Mouse (Mus musculus) cerebellum, adult 2 months (tissue): Measurements from ENCODE around the gene Diexf. TPM values are rescaled to one million over a fixed set of nuclear protein-coding genes. Genes with fewer than 3 reads are reported as not detected.

Experiments
- DNase-seq, 2 experiments: peaks; one replicate each; pipeline ENCODE4 v3.0.0; 2021
- H3K27ac ChIP-seq: fragments of 200-500 bp; 2 replicates; pipeline ENCODE4 v1.5.1; 2012; ENCODE audit warnings: low read length, control low read depth, inconsistent platforms; ENCODE audit not compliant: insufficient read depth
- H3K27me3 ChIP-seq: fragments of 200-500 bp; 2 replicates; pipeline ENCODE4 v1.6.1; 2012; ENCODE audit warnings: inconsistent platforms, mild to moderate bottlenecking, low read length, moderate library complexity; ENCODE audit not compliant: control insufficient read depth, insufficient read depth
- H3K4me1 ChIP-seq: fragments of 200-500 bp; 2 replicates; pipeline ENCODE4 v1.6.1; 2011; ENCODE audit warnings: low read length; ENCODE audit not compliant: control insufficient read depth, insufficient read depth
- H3K4me3 ChIP-seq: fragments of 200-500 bp; replicated peaks from 2 replicates; pipeline ENCODE3; 2011; ENCODE audit warnings: mild to moderate bottlenecking, low read depth, low read length, control low read depth; ENCODE audit not compliant: insufficient read depth
- CTCF ChIP-seq: fragments of 200-500 bp; IDR thresholded peaks from 2 replicates; pipeline ENCODE4 v1.5.1; 2011; ENCODE audit warnings: low read depth, mild to moderate bottlenecking, control low read depth, low read length, moderate library complexity, borderline replicate concordance; ENCODE audit not compliant: insufficient read depth
- POLR2A ChIP-seq: fragments of 200-500 bp; IDR thresholded peaks from 2 replicates; pipeline ENCODE4 v1.6.1; 2011; ENCODE audit warnings: low read length, control low read depth, borderline replicate concordance; ENCODE audit not compliant: insufficient read depth
- WGBS: fragments of 180-500 bp; shearing (Covaris S2); methylation state at CpG from one replicate; pipeline ENCODE4 v1.1.7; 2018; 5-methylcytosine and 5-hydroxymethylcytosine counted together
- polyA plus RNA-seq: library from polyadenylated mRNA; depleted of rRNA; stranded (reverse); fragments of >200 nt; gene quantifications from 2 replicates; pipeline ENCODE4 v1.2.3, GENCODE M21; 2012

The Diexf gene
- polyA plus RNA-seq, 1 experiment: 17.7 TPM

DNA sequence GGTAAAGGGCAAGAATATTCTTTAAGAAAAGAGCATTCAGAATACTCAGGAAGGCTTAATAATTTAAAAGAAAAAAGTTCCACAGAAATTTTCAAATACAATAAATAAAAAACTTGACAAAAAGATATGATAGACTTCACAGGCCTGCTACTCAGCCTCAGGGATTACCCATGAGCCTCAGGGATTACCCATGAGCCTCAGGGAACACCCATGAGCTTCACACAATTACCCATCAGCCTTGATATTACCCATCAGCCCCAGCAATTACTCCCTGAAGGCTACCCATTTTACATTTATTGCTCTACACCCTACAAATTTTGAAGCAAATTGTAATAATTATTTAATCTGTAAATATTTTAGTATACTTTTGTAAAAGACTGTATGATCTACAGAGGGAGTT lies 2.3 kb upstream of the Diexf start:
- H3K4me3 ChIP-seq: no peak overlapping the region
- no peak overlapping the region for H3K27ac ChIP-seq
- no peak for DNase-seq
- H3K4me1 ChIP-seq: no peaks in the 10 kb centered on the region
- TF ChIP-seq POLR2A (no peak), CTCF (no peak)
- no peaks in the 10 kb centered on the region for H3K27me3 ChIP-seq

DNA sequence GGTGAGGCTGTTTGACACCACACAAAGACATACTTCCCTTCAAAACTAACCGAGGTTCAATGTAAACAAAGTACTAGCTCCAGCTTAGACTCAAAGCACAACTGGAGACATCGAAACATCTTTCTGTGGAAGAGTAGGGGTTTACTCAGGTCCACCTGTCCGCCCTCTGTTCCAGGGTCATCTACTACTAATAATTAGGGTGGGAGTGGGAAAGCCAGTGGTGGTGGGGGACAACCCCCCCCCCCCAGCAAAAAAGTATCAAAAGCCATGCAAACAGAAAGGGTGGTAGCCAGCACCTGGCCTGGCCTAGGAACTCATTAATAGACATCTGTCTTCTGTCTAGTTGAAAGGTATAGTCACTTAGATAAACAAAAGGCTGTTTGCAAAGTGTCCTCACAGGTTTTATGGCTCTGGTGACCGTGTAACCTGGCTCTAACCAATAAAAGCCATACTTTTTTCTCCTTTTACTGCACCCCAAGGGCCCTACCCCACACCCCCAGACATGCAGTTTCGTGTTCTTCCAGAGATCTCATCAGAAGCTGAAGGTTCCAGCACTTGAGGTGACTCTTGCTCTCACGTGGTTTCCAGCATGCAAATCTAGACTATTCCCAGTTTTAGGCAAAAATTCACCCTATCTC lies 1.4 kb upstream of the Diexf start:
- Histone ChIP-seq H3K4me1 (no peaks in the 10 kb centered on the region), H3K4me3 (no peak overlapping the region), H3K27ac (no peak overlapping the region), H3K27me3 (no peaks in the 10 kb centered on the region)
- no peak for TF ChIP-seq POLR2A
- TF ChIP-seq CTCF: no peak
- WGBS: 91% methylated on average over 6 of the region's 6 CpGs
- DNase-seq: no peak

DNA sequence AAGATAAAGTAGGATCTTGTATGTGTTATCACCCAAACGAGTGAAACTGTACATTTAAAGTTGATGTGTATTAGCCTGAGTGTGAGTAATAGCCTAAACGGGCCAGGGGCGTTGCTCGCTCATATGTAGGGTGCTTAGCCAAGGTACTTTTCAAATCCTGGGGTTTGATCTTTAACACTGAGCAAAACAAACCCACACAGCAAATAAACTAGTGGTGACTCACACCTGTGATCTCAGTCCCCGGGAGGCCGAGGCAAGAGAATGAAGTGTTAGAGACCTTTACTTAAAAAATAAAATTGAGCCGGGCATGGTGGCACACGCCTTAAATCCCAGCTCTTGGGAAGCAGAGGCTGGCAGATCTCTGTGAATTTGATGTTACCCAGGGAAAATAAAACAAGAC lies 767 bp upstream of the Diexf start:
- 84% methylated on average over 8 of the region's 8 CpGs for whole genome bisulfite sequencing
- H3K27me3 ChIP-seq: no peaks in the 10 kb centered on the region
- TF ChIP-seq POLR2A (no peak), CTCF (no peak)
- no peak overlapping the region for H3K27ac ChIP-seq
- DNase-seq: no peak
- H3K4me3 ChIP-seq: no peak overlapping the region
- no peaks in the 10 kb centered on the region for H3K4me1 ChIP-seq

DNA sequence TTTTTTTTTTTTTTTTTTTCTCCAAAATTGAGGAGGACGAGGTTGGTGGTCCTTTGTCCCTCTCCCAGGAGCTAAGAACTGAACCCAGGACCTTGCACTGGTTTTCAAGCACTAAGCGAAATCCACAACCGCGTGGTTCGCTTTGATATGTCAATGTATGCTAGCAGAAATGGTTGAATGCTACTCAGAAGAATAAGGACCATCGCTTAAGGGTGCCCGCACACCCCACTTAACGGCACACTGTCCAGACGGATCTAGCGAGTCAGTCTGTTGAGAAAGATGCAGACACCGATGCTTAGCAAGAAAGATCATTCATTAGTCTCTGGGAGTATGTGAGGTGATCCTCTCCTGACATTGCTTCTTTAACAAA lies 369 bp upstream of the Diexf start:
- 0 out of 2 replicates have a peak overlapping the region, but pooled peaks have one; percentile 4 for H3K27ac ChIP-seq
- peak overlapping the region; percentile 74 for H3K4me3 ChIP-seq
- no peak for TF ChIP-seq CTCF
- no peak for TF ChIP-seq POLR2A
- no peak for DNase-seq
- no peaks in the 10 kb centered on the region for H3K4me1 ChIP-seq
- WGBS: 25% methylated on average over 11 of the region's 11 CpGs
- no peaks in the 10 kb centered on the region for H3K27me3 ChIP-seq

DNA sequence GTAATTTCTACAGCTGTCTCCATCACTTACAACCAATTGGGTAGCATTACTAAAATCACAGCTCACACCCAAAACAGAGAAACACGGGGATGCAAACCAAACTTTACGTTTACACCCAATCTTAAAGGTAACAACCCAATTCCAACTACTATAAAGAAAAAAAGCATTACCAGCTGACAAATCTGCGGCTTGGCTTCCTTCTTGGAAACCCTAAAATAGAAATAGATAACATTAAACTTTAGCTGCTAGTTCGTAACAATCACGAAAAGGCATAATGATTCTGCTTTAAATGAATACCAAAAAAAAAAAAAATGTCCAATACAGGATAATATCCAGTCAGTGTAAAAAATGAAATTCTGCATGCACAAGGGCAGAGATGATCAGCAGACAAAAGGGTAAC lies 751 bp downstream of the Diexf start:
- TF ChIP-seq CTCF (no peak), POLR2A (no peak)
- WGBS: 19% methylated on average over 5 of the region's 5 CpGs
- Histone ChIP-seq H3K4me1 (no peaks in the 10 kb centered on the region), H3K27ac (no peak overlapping the region), H3K27me3 (no peaks in the 10 kb centered on the region), H3K4me3 (peak overlapping the region; percentile 74)
- no peak for DNase-seq

DNA sequence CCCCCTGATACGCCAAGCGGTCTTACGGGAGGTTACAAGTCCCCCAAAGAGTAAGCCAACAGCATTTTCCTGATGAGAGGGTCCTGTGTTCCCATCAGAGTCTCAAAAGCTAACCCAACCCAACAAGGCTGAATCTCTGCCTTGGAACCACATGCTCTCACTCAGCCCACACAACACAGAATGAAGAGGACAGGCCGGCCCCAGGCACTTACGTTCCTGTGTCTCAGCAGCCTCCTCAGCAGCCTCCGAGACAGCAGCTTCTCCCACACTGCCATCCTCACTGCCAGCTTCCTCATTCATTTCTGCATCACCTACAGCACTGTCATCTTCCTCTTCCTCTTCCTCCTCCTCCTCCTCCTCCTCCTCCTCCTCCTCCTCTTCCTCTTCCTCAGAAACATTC lies 2.0 kb downstream of the Diexf start:
- H3K27me3 ChIP-seq: no peaks in the 10 kb centered on the region
- no peak overlapping the region for H3K27ac ChIP-seq
- no peak for TF ChIP-seq CTCF
- TF ChIP-seq POLR2A: no peak
- H3K4me3 ChIP-seq: no peak overlapping the region
- no peak for DNase-seq
- 87% methylated on average over 6 of the region's 6 CpGs for WGBS
- H3K4me1 ChIP-seq: no peaks in the 10 kb centered on the region

DNA sequence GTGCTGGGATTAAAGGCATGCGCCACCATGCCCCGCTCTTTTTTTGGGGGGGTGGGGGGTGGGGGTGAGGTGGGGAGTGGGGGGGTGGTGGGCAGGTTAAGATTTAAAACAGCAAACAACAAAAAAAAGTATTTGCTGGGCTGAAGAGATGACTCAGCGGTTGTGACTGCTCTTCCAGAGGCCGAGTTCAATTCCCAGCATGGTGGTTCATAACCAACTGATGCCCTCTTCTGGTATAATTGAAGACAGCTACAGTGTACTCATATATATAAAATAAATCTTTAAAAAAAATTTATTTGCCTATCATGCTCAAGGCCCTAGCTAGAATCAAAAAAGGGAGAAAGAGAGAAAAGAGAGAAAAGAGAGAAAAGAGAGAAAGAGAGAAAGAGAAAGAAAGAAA lies 4.2 kb downstream of the Diexf start:
- Histone ChIP-seq H3K27me3 (no peaks in the 10 kb centered on the region), H3K4me3 (no peak overlapping the region), H3K4me1 (no peaks in the 10 kb centered on the region), H3K27ac (no peak overlapping the region)
- WGBS: 56% methylated on average over 4 of the region's 4 CpGs
- TF ChIP-seq POLR2A: no peak
- TF ChIP-seq CTCF: no peak
- no peak for DNase-seq

DNA sequence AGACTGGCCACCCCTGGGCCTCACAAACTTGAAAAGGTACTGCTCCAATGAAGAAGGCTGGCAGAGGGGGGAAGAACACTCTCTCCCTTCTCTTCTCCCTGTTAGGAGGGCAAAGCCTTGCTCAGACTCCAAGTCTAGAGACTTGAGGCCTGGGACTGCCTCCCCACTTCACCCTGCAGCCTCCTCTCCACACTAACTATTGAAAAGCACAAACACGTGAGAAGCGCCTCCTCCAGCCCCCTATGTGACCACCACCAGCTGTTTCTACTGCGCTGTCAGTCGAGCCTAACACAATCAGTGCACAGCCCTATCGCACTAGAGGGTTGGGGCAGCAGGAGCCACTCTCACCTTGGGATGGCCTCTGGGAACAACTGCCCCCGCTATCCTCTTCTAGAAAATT lies 6.8 kb downstream of the Diexf start:
- no peaks in the 10 kb centered on the region for H3K27me3 ChIP-seq
- H3K4me1 ChIP-seq: no peaks in the 10 kb centered on the region
- H3K27ac ChIP-seq: no peak overlapping the region
- no peak overlapping the region for H3K4me3 ChIP-seq
- DNase-seq: no peak
- TF ChIP-seq POLR2A: no peak
- TF ChIP-seq CTCF: no peak
- WGBS: 89% methylated on average over 6 of the region's 6 CpGs

DNA sequence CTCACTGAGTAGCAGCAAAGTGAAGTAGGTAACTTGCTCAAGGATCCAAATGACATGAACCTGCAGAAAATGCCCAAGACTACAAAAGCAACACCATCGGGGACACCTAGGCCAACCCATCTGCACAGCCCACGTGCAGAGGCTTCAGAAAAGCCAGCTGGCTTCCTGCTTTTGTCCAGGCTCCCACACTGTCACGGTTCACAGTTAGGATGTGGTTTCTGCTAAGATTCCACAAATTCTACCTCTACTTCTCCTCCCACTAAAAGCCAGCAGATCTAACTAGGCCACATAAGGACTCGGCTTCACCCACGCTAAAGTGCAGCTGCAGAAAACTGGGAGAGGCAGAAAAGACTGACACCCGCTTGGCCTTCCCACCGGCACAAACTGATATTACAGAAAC lies 7.3 kb downstream of the Diexf start:
- no peak for DNase-seq
- TF ChIP-seq POLR2A: no peak
- no peak for TF ChIP-seq CTCF
- WGBS: 92% methylated on average over 7 of the region's 7 CpGs
- H3K4me3 ChIP-seq: no peak overlapping the region
- H3K27ac ChIP-seq: no peak overlapping the region
- H3K4me1 ChIP-seq: no peaks in the 10 kb centered on the region
- no peaks in the 10 kb centered on the region for H3K27me3 ChIP-seq
